Mouse (Mus musculus) liver, embryonic 14.5 days (tissue): ENCODE results near the gene Il17rb.

Experiments used
- CTCF ChIP-seq: IDR thresholded peaks from 2 replicates; pipeline ENCODE4 v1.5.1; 2016; ENCODE audit warnings: antibody characterized with exemption, low read depth, control low read depth
- EP300 ChIP-seq: IDR thresholded peaks from 2 replicates; pipeline ENCODE4 v1.6.1; 2016; ENCODE audit warnings: antibody characterized with exemption, low read depth

DNA sequence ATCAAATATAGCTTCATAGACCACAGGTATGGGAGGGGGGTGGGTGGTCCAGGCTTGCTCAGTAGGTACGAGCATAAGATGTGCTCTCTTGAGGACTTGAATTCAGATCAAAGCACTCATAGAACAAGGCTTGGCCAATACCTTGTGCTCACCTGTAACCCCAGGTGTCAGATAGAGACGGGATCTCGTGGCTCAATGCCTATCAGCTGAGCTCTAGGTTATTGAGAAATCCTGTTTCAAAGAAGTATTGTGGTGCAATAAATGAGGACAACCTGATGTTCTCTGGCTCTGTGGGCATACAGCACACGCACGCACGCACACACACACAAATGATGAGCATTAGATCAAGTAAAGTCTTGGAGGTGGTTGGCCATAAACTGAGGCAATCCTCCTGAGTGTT is 31.8 kb downstream of the Il17rb start:
- no peak for TF ChIP-seq CTCF
- TF ChIP-seq EP300 = no peak
